Mouse (Mus musculus) MEL (cell line): ENCODE measurements around the gene Socs1.

Source experiments
- CTCF ChIP-seq, 3 experiments: IDR thresholded peaks in 2 of 3; conservative IDR thresholded peaks in 1 of 3; 2 replicates each; pipeline ENCODE4 v1.5.1; 2011 to 2012; ENCODE audit warnings: low read length in 3 of 3, low read depth in 2 of 3, mild to moderate bottlenecking in 2 of 3, improper control_type of control experiment in 1 of 3, inconsistent platforms in 1 of 3, mixed read lengths in 1 of 3, moderate library complexity in 1 of 3; ENCODE audit not compliant: control insufficient read depth in 1 of 3, insufficient read depth in 1 of 3, poor library complexity in 1 of 3, severe bottlenecking in 1 of 3
- EP300 ChIP-seq, 2 experiments: IDR thresholded peaks; 2 replicates each; pipeline ENCODE4 v1.6.1; 2011; ENCODE audit warnings: improper control_type of control experiment in 2 of 2, low read length in 2 of 2, low read depth in 1 of 2, mild to moderate bottlenecking in 1 of 2
- GATA1 ChIP-seq: IDR thresholded peaks from 2 replicates; pipeline ENCODE4 v1.6.1; 2011; ENCODE audit warnings: low read depth, low read length, improper control_type of control experiment
- MAX ChIP-seq: IDR thresholded peaks from 2 replicates; pipeline ENCODE4 v1.6.1; 2011; ENCODE audit warnings: low read length, improper control_type of control experiment
- MXI1 ChIP-seq: IDR thresholded peaks from 2 replicates; pipeline ENCODE4 v1.6.1; 2011; ENCODE audit warnings: mild to moderate bottlenecking, low read depth, low read length, improper control_type of control experiment
- RCOR1 ChIP-seq: IDR thresholded peaks from 2 replicates; pipeline ENCODE4 v1.6.1; 2012; ENCODE audit warnings: low read depth, mild to moderate bottlenecking, inconsistent platforms, low read length, improper control_type of control experiment
- USF1 ChIP-seq: IDR thresholded peaks from 2 replicates; pipeline ENCODE4 v1.6.1; 2014; ENCODE audit warnings: low read depth, mild to moderate bottlenecking, inconsistent platforms, low read length, improper control_type of control experiment, moderate library complexity
- ZC3H11A ChIP-seq: IDR thresholded peaks from 2 replicates; pipeline ENCODE4 v1.6.1; 2012; ENCODE audit warnings: low read depth, mild to moderate bottlenecking, inconsistent platforms, low read length, improper control_type of control experiment

GRCm38 (mm10) chr16:10783451-10783850, 1.9 kb downstream of the Socs1 start:
- TF ChIP-seq MAX (no peak), CTCF (IDR thresholded peaks at IDR 0.05 in 2 of 3, conservative IDR thresholded peaks at IDR 0.05 in 1 of 3; ENCODE audit: control insufficient read depth in 1 of 3, insufficient read depth in 1 of 3, low read depth in 2 of 3, low read length in 3 of 3, poor library complexity in 1 of 3, severe bottlenecking in 1 of 3) (no peak), MXI1 (no peak), GATA1 (no peak), ZC3H11A (no peak), EP300 (IDR thresholded peaks at IDR 0.05; ENCODE audit: low read depth in 1 of 2, low read length in 2 of 2) (no peak), RCOR1 (no peak), USF1 (no peak)
